Mouse (Mus musculus) right cerebral cortex, postnatal 25 days (tissue): ENCODE measurements around the gene B3gnt3.
A peak's percentile ranks its signal among the peaks of the same experiment; 100 is the strongest.
"Not testable (repeated sequence)": the region's sequence is repeated elsewhere in the genome, so short reads cannot be mapped to it uniquely, and the experiment has no call there.

Experiments used
- DNase-seq: peaks from one replicate; pipeline ENCODE4 v3.0.0; 2022

Gene B3gnt3

GRCm38 (mm10) chr8:71701414-71702086, at the start of gene B3gnt3:
TSS of gene B3gnt3 (minus strand) at chr8:71701789.
- DNase-seq = no peak

GRCm38 (mm10) chr8:71749321-71750075, 47.9 kb upstream of the B3gnt3 start:
- DNase-seq = not testable (repeated sequence)

GRCm38 (mm10) chr8:71747082-71747481, 45.5 kb upstream of the B3gnt3 start:
- not testable (repeated sequence) for DNase-seq

- no peak for DNase-seq
Measured at GRCm38 (mm10) chr8:71745322-71745721, 43.7 kb upstream of the B3gnt3 start.

- DNase-seq = no peak
Measured at GRCm38 (mm10) chr8:71742783-71743182, 41.2 kb upstream of the B3gnt3 start.

- no peak for DNase-seq
Measured at GRCm38 (mm10) chr8:71741687-71742114, 40.1 kb upstream of the B3gnt3 start.

- no peak for DNase-seq
Measured at GRCm38 (mm10) chr8:71741226-71741625, 39.6 kb upstream of the B3gnt3 start.

GRCm38 (mm10) chr8:71738316-71738715, 36.7 kb upstream of the B3gnt3 start:
- not testable (repeated sequence) for DNase-seq

- DNase-seq = peak; percentile 67
Measured at GRCm38 (mm10) chr8:71731652-71732230, 30.2 kb upstream of the B3gnt3 start.

GRCm38 (mm10) chr8:71728826-71729620, 27.4 kb upstream of the B3gnt3 start:
- no peak for DNase-seq

- DNase-seq = peak; percentile 48
Measured at GRCm38 (mm10) chr8:71728240-71728785, 26.7 kb upstream of the B3gnt3 start.

GRCm38 (mm10) chr8:71725122-71725924, 23.7 kb upstream of the B3gnt3 start, which contains the start of gene Fcho1:
TSS of gene Fcho1 (minus strand) at chr8:71725716.
- peak; percentile 85 for DNase-seq

- DNase-seq = no peak
Measured at GRCm38 (mm10) chr8:71724389-71724788, 22.8 kb upstream of the B3gnt3 start.

GRCm38 (mm10) chr8:71723047-71723551, 21.5 kb upstream of the B3gnt3 start:
- no peak for DNase-seq

GRCm38 (mm10) chr8:71719928-71720457, 18.4 kb upstream of the B3gnt3 start:
- peak; percentile 80 for DNase-seq

- peak; percentile 48 for DNase-seq
Measured at GRCm38 (mm10) chr8:71719218-71719617, 17.6 kb upstream of the B3gnt3 start.

GRCm38 (mm10) chr8:71718252-71718651, 16.7 kb upstream of the B3gnt3 start:
- DNase-seq = no peak

GRCm38 (mm10) chr8:71717096-71717495, 15.5 kb upstream of the B3gnt3 start:
- no peak for DNase-seq

- no peak for DNase-seq
Measured at GRCm38 (mm10) chr8:71716561-71717053, 15.0 kb upstream of the B3gnt3 start.

- no peak for DNase-seq
Measured at GRCm38 (mm10) chr8:71715531-71715930, 13.9 kb upstream of the B3gnt3 start.

GRCm38 (mm10) chr8:71711574-71711973, 10.0 kb upstream of the B3gnt3 start:
- no peak for DNase-seq
